Mouse (Mus musculus): ENCODE results near the gene Clba1.

GRCm38 (mm10) chr12:112830570-112830969 is 21.8 kb downstream of the Clba1 start:
- no peak for TF ChIP-seq CTCF (IDR thresholded peaks at IDR 0.05; ENCODE audit: low read depth)
- TF ChIP-seq EP300 (IDR thresholded peaks at IDR 0.05; ENCODE audit: low read depth): no peak
